Mouse (Mus musculus) forebrain, embryonic 13.5 days (tissue): Measurements from ENCODE around the gene Tnfaip1. TPM values are rescaled to one million over a fixed set of nuclear protein-coding genes. Genes with fewer than 3 reads are reported as not detected.
"Not testable (repeated sequence)": the region's sequence is repeated elsewhere in the genome, so short reads cannot be mapped to it uniquely, and the experiment has no call there.

ENCODE experiments used
- ATAC-seq: fragments of 200-750 bp; cut with Nextera tagmentation; 2 replicates; pipeline ENCODE4 v1.8.0; 2017
- H3K27ac ChIP-seq: fragments of 300-500 bp; sonication (generic); 2 replicates; pipeline ENCODE4 v1.5.1; 2015; ENCODE audit warnings: inconsistent platforms, mild to moderate bottlenecking, moderate library complexity
- H3K27me3 ChIP-seq: fragments of 300-500 bp; sonication (generic); 2 replicates; pipeline ENCODE4 v1.6.1; 2015; ENCODE audit warnings: mild to moderate bottlenecking, inconsistent platforms
- H3K36me3 ChIP-seq: fragments of 300-500 bp; sonication (generic); 2 replicates; pipeline ENCODE4 v1.6.1; 2015; ENCODE audit warnings: mild to moderate bottlenecking, inconsistent platforms; ENCODE audit not compliant: poor library complexity, severe bottlenecking
- H3K4me1 ChIP-seq: fragments of 300-500 bp; sonication (generic); 2 replicates; pipeline ENCODE4 v1.6.1; 2015; ENCODE audit warnings: inconsistent platforms
- H3K4me2 ChIP-seq: fragments of 300-500 bp; sonication (generic); 2 replicates; pipeline ENCODE4 v1.6.1; 2015; ENCODE audit warnings: inconsistent platforms, mild to moderate bottlenecking, moderate library complexity
- H3K4me3 ChIP-seq: fragments of 300-500 bp; sonication (generic); 2 replicates; pipeline ENCODE4 v1.5.1; 2015; ENCODE audit warnings: mild to moderate bottlenecking, inconsistent platforms
- H3K9ac ChIP-seq: fragments of 300-500 bp; sonication (generic); 2 replicates; pipeline ENCODE4 v1.6.1; 2015; ENCODE audit warnings: mild to moderate bottlenecking, inconsistent platforms
- H3K9me3 ChIP-seq: fragments of 300-500 bp; sonication (generic); replicated peaks from 2 replicates; pipeline ENCODE4 v1.6.1; 2016; ENCODE audit warnings: inconsistent platforms
- WGBS: fragments of 180-500 bp; shearing (Covaris S2); methylation state at CpG from one replicate; pipeline ENCODE4 v1.1.7; 2015; 5-methylcytosine and 5-hydroxymethylcytosine counted together
- polyA plus RNA-seq: library from polyadenylated mRNA; unstranded; fragments of >200 nt; fragmentation: Nextera tagmentation; extraction: Ambion mirVana; gene quantifications from 2 replicates; pipeline ENCODE4 v1.2.1, GENCODE M21; 2015

Gene Tnfaip1
- polyA plus RNA-seq, 1 experiment from 2014 or later = 65.6 TPM

- Histone ChIP-seq H3K4me2 (peak overlapping the region; percentile 80), H3K27ac (no peak overlapping the region), H3K9ac (peak overlapping the region; percentile 77; the same call in 1 of the 2 replicates), H3K4me3 (peak overlapping the region; percentile 67), H3K27me3 (no peaks in the 10 kb centered on the region), H3K9me3 (no peaks in the 10 kb centered on the region), H3K4me1 (peaks cover 29% of the 10 kb centered on the region), H3K36me3 (peaks cover 25% of the 10 kb centered on the region)
- ATAC-seq = no peak
- WGBS = 94% methylated on average over 4 of the region's 4 CpGs
These were observed 1.6 kb downstream of the Tnfaip1 start for GRCm38 (mm10) chr11:78534516-78534915.

- not testable (repeated sequence) for H3K9ac ChIP-seq, H3K27ac ChIP-seq, H3K4me3 ChIP-seq, H3K27me3 ChIP-seq, ATAC-seq, H3K9me3 ChIP-seq, H3K4me2 ChIP-seq
- Histone ChIP-seq H3K4me1 (peaks cover 15% of the 10 kb centered on the region), H3K36me3 (peaks cover 44% of the 10 kb centered on the region)
- 96% methylated on average over 10 of the region's 10 CpGs for WGBS
These were observed 4.6 kb downstream of the Tnfaip1 start for GRCm38 (mm10) chr11:78531515-78531914.

GRCm38 (mm10) chr11:78531046-78531445, 5.1 kb downstream of the Tnfaip1 start:
- H3K9me3 ChIP-seq = no peaks in the 10 kb centered on the region
- H3K36me3 ChIP-seq = peaks cover 48% of the 10 kb centered on the region
- no peak overlapping the region for H3K4me3 ChIP-seq
- H3K9ac ChIP-seq = no peak overlapping the region
- WGBS = 87% methylated on average over 6 of the region's 6 CpGs
- H3K27me3 ChIP-seq = no peaks in the 10 kb centered on the region
- H3K4me1 ChIP-seq = peaks cover 15% of the 10 kb centered on the region
- H3K27ac ChIP-seq = no peak overlapping the region
- H3K4me2 ChIP-seq = no peak overlapping the region
- no peak for ATAC-seq

GRCm38 (mm10) chr11:78530001-78530400, 6.1 kb downstream of the Tnfaip1 start:
- no peaks in the 10 kb centered on the region for H3K27me3 ChIP-seq
- no peak overlapping the region for H3K4me2 ChIP-seq
- H3K9me3 ChIP-seq = no peaks in the 10 kb centered on the region
- no peak overlapping the region for H3K27ac ChIP-seq
- no peak overlapping the region for H3K9ac ChIP-seq
- WGBS = 92% methylated on average over 12 of the region's 12 CpGs
- H3K36me3 ChIP-seq = peaks cover 59% of the 10 kb centered on the region
- no peak for ATAC-seq
- no peak overlapping the region for H3K4me3 ChIP-seq
- H3K4me1 ChIP-seq = peaks cover 11% of the 10 kb centered on the region

GRCm38 (mm10) chr11:78528714-78529113, 7.4 kb downstream of the Tnfaip1 start:
- Histone ChIP-seq H3K27me3 (no peaks in the 10 kb centered on the region), H3K4me1 (peaks cover 5% of the 10 kb centered on the region), H3K4me2 (no peak overlapping the region), H3K9ac (no peak overlapping the region), H3K4me3 (no peak overlapping the region), H3K9me3 (no peaks in the 10 kb centered on the region), H3K27ac (no peak overlapping the region), H3K36me3 (peaks cover 72% of the 10 kb centered on the region)
- ATAC-seq = no peak
- WGBS = 83% methylated on average over 9 of the region's 9 CpGs

GRCm38 (mm10) chr11:78524838-78525237, 11.3 kb downstream of the Tnfaip1 start:
- no peak for ATAC-seq
- 59% methylated on average over 2 of the region's 2 CpGs for WGBS
- Histone ChIP-seq H3K36me3 (peaks cover 100% of the 10 kb centered on the region), H3K4me3 (no peak overlapping the region), H3K27me3 (no peaks in the 10 kb centered on the region), H3K9ac (no peak overlapping the region), H3K27ac (no peak overlapping the region), H3K9me3 (no peaks in the 10 kb centered on the region), H3K4me2 (no peak overlapping the region), H3K4me1 (peaks cover 5% of the 10 kb centered on the region)

GRCm38 (mm10) chr11:78523241-78523955, 12.7 kb downstream of the Tnfaip1 start:
- Histone ChIP-seq H3K27me3 (no peaks in the 10 kb centered on the region), H3K9ac (no peak overlapping the region), H3K4me2 (no peak overlapping the region), H3K4me1 (peaks cover 5% of the 10 kb centered on the region), H3K36me3 (peaks cover 100% of the 10 kb centered on the region), H3K9me3 (no peaks in the 10 kb centered on the region), H3K27ac (no peak overlapping the region), H3K4me3 (no peak overlapping the region)
- WGBS = 89% methylated on average over 9 of the region's 9 CpGs
- ATAC-seq = no peak

GRCm38 (mm10) chr11:78522481-78522997, 13.6 kb downstream of the Tnfaip1 start:
- Histone ChIP-seq H3K4me1 (peaks cover 5% of the 10 kb centered on the region), H3K4me2 (no peak overlapping the region), H3K27ac (no peak overlapping the region), H3K9ac (no peak overlapping the region), H3K9me3 (no peaks in the 10 kb centered on the region), H3K27me3 (no peaks in the 10 kb centered on the region), H3K4me3 (no peak overlapping the region), H3K36me3 (peaks cover 100% of the 10 kb centered on the region)
- WGBS = 97% methylated on average over 1 of the region's 1 CpGs
- ATAC-seq = no peak

GRCm38 (mm10) chr11:78521880-78522279, 14.3 kb downstream of the Tnfaip1 start:
- Histone ChIP-seq H3K36me3 (peaks cover 95% of the 10 kb centered on the region), H3K27ac (no peak overlapping the region), H3K4me1 (peaks cover 5% of the 10 kb centered on the region), H3K27me3 (no peaks in the 10 kb centered on the region), H3K9ac (no peak overlapping the region), H3K4me3 (no peak overlapping the region), H3K9me3 (no peaks in the 10 kb centered on the region), H3K4me2 (no peak overlapping the region)
- no peak for ATAC-seq
- 96% methylated on average over 3 of the region's 3 CpGs for WGBS

GRCm38 (mm10) chr11:78518931-78519330, 17.2 kb downstream of the Tnfaip1 start:
- Histone ChIP-seq H3K36me3 (peaks cover 95% of the 10 kb centered on the region), H3K9ac (no peak overlapping the region), H3K4me2 (no peak overlapping the region), H3K4me1 (no peaks in the 10 kb centered on the region; the same call in 1 of the 2 replicates), H3K27ac (no peak overlapping the region), H3K27me3 (no peaks in the 10 kb centered on the region), H3K9me3 (no peaks in the 10 kb centered on the region), H3K4me3 (no peak overlapping the region)
- 93% methylated on average over 10 of the region's 10 CpGs for WGBS
- ATAC-seq = no peak

GRCm38 (mm10) chr11:78515549-78516325, 20.4 kb downstream of the Tnfaip1 start:
- ATAC-seq = no peak
- 54% methylated on average over 2 of the region's 2 CpGs for WGBS
- Histone ChIP-seq H3K4me1 (peaks cover 22% of the 10 kb centered on the region), H3K4me3 (no peak overlapping the region), H3K36me3 (peaks cover 68% of the 10 kb centered on the region), H3K9ac (no peak overlapping the region), H3K27ac (no peak overlapping the region), H3K9me3 (no peaks in the 10 kb centered on the region), H3K4me2 (no peak overlapping the region), H3K27me3 (no peaks in the 10 kb centered on the region)

GRCm38 (mm10) chr11:78513106-78513790, 22.9 kb downstream of the Tnfaip1 start:
- WGBS = 84% methylated on average over 3 of the region's 3 CpGs
- Histone ChIP-seq H3K27me3 (no peaks in the 10 kb centered on the region), H3K4me2 (peak overlapping the region; percentile 92), H3K36me3 (peaks cover 50% of the 10 kb centered on the region), H3K4me1 (peaks cover 22% of the 10 kb centered on the region), H3K9me3 (no peaks in the 10 kb centered on the region), H3K9ac (peak overlapping the region; percentile 97), H3K4me3 (peak overlapping the region; percentile 89), H3K27ac (peak overlapping the region; percentile 35; the same call in 1 of the 2 replicates)
- no peak for ATAC-seq
